Mouse (Mus musculus) intestine, postnatal 0 days (tissue): ENCODE data around the gene Phf12. TPM values are rescaled to one million over a fixed set of nuclear protein-coding genes. Genes with fewer than 3 reads are reported as not detected.

Experiments used
- ATAC-seq: fragments of 200-750 bp; cut with Nextera tagmentation; 2 replicates; pipeline ENCODE4 v1.8.0; 2017; ENCODE audit warnings: mild to moderate bottlenecking, moderate TSS enrichment, moderate library complexity
- H3K27ac ChIP-seq: fragments of 300-500 bp; sonication (generic); 2 replicates; pipeline ENCODE4 v1.5.1; 2014; ENCODE audit warnings: mild to moderate bottlenecking, low read depth, low read length, moderate library complexity
- H3K27me3 ChIP-seq: fragments of 300-500 bp; sonication (generic); replicated peaks from 2 replicates; pipeline ENCODE4 v1.6.1; 2014; ENCODE audit warnings: low read length, mixed read lengths; ENCODE audit not compliant: control insufficient read depth, insufficient read depth
- H3K36me3 ChIP-seq: fragments of 300-500 bp; sonication (generic); 2 replicates; pipeline ENCODE4 v1.6.1; 2014; ENCODE audit warnings: mild to moderate bottlenecking, moderate library complexity; ENCODE audit not compliant: control insufficient read depth, insufficient read depth
- H3K4me1 ChIP-seq: fragments of 300-500 bp; sonication (generic); replicated peaks from 2 replicates; pipeline ENCODE4 v1.6.1; 2014; ENCODE audit warnings: antibody characterized with exemption, low read length, mixed read lengths; ENCODE audit not compliant: control insufficient read depth, insufficient read depth
- H3K4me2 ChIP-seq: fragments of 300-500 bp; sonication (generic); replicated peaks from 2 replicates; pipeline ENCODE4 v1.6.1; 2014; ENCODE audit warnings: low read depth, mild to moderate bottlenecking, moderate library complexity
- H3K4me3 ChIP-seq: fragments of 300-500 bp; sonication (generic); 2 replicates; pipeline ENCODE4 v1.5.1; 2014; ENCODE audit warnings: low read depth, low read length
- H3K9ac ChIP-seq: fragments of 300-500 bp; sonication (generic); 2 replicates; pipeline ENCODE4 v1.6.1; 2014; ENCODE audit warnings: mild to moderate bottlenecking, low read depth, low read length
- H3K9me3 ChIP-seq: fragments of 300-500 bp; sonication (generic); 2 replicates; pipeline ENCODE4 v1.6.1; 2016; ENCODE audit warnings: mixed run types; ENCODE audit not compliant: control insufficient read depth
- CTCF ChIP-seq: sonication (generic); IDR thresholded peaks from 2 replicates; pipeline ENCODE4 v1.5.1; 2016; ENCODE audit warnings: low read depth, mild to moderate bottlenecking, control low read depth, antibody characterized with exemption, moderate library complexity
- WGBS: fragments of 180-500 bp; shearing (Covaris S2); extraction: QIAGEN DNeasy Blood & Tissue Kit; methylation state at CpG from one replicate; pipeline ENCODE4 v1.1.7; 2014; 5-methylcytosine and 5-hydroxymethylcytosine counted together
- polyA plus RNA-seq: library from polyadenylated mRNA; unstranded; fragments of >200 nt; fragmentation: Nextera tagmentation; extraction: Ambion mirVana; gene quantifications from 2 replicates; pipeline ENCODE4 v1.2.1, GENCODE M21; 2015

Phf12 gene
- polyA plus RNA-seq, 1 experiment from 2014 or later: 7.2 TPM

GRCm38 (mm10) chr11:78067566-78067965 lies 85.0 kb downstream of the Phf12 start:
- 0 out of 2 replicates have a peak, but pooled peaks have one; percentile 29 for ATAC-seq
- 57% methylated on average over 5 of the region's 5 CpGs for WGBS
- no peak for TF ChIP-seq CTCF
- H3K9ac ChIP-seq: no peak overlapping the region
- H3K4me3 ChIP-seq: no peak overlapping the region
- H3K27ac ChIP-seq: 0 out of 2 replicates have a peak overlapping the region, but pooled peaks have one; percentile 7
- H3K4me2 ChIP-seq: no peak overlapping the region
- H3K4me1 ChIP-seq: no peaks in the 10 kb centered on the region; the same call in 1 of the 2 replicates
- H3K36me3 ChIP-seq: 0 out of 2 replicates have a peak, but pooled peaks cover 4% of the 10 kb centered on the region
- H3K27me3 ChIP-seq: no peaks in the 10 kb centered on the region
- H3K9me3 ChIP-seq: no peaks in the 10 kb centered on the region

DNA sequence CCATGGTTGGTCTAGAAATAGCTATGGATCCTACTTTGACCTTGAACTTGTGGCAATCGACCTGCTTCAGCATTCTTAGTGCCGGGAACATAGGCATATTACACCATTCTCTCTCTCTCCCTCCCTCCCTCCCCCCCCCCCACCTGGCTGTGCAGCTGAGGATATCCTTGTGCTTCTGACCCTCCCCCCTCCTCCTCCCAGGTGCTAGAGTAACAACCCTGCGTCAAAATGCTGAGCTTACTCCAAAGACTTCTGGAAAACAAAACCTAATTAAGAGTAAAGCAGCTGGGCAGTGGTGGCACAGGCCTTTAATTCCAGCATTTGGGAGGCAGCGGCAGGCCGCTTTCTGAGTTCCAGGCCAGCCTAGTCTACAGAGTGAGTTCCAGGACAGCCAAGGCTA lies 86.6 kb downstream of the Phf12 start:
- WGBS: 78% methylated on average over 5 of the region's 5 CpGs
- no peak overlapping the region for H3K27ac ChIP-seq
- H3K9ac ChIP-seq: no peak overlapping the region
- H3K4me1 ChIP-seq: no peaks in the 10 kb centered on the region; the same call in 1 of the 2 replicates
- TF ChIP-seq CTCF: no peak
- H3K4me3 ChIP-seq: no peak overlapping the region
- ATAC-seq: no peak
- peaks cover 18% of the 10 kb centered on the region for H3K36me3 ChIP-seq
- H3K4me2 ChIP-seq: no peak overlapping the region
- H3K9me3 ChIP-seq: no peaks in the 10 kb centered on the region
- no peaks in the 10 kb centered on the region for H3K27me3 ChIP-seq

DNA sequence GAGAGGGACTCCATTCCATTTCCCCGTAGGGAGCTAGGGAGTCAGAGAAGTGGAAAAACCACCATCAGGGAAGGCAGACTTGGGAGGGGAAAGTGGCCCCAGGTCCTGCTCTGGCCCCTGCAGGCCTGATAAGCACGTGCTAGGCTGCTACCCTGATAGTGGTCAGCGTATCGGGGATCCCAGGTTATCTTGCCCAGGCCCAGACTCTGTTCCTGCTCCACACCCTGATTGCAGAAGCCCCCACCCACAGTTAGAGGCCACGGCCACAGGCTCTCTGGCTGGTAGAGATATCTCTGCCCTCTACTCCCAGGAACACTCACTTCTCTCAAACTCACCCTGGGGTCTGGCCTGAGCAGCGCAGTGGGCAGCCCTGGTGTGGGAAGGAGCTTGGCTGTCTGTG lies 87.1 kb downstream of the Phf12 start:
- no peak for ATAC-seq
- TF ChIP-seq CTCF: no peak
- no peak overlapping the region for H3K4me2 ChIP-seq
- 62% methylated on average over 6 of the region's 6 CpGs for WGBS
- peaks cover 23% of the 10 kb centered on the region for H3K36me3 ChIP-seq
- H3K27ac ChIP-seq: no peak overlapping the region
- H3K4me3 ChIP-seq: no peak overlapping the region
- H3K9me3 ChIP-seq: no peaks in the 10 kb centered on the region
- H3K27me3 ChIP-seq: no peaks in the 10 kb centered on the region
- H3K4me1 ChIP-seq: no peaks in the 10 kb centered on the region; the same call in 1 of the 2 replicates
- no peak overlapping the region for H3K9ac ChIP-seq

DNA sequence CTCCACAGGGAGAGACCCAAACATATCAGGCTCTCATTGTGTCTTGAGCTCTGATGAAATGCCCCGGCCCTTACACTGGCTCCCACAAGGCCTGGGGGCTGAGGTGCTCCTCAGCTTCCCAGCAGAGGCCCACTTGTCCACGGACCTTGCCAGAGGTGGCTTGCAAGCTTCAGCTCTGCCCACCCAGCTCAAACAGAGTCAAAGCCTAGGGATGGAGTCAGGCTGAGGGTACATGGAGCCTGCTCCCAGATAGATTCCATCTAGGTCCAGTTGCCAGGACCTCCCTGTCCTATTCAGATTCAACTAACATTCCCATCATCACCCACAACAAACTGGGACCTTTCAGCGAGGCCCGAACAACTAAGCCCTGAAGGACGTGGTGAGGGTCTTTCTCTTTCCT lies 89.4 kb downstream of the Phf12 start:
- Histone ChIP-seq H3K4me2 (no peak overlapping the region), H3K9me3 (no peaks in the 10 kb centered on the region), H3K9ac (no peak overlapping the region), H3K4me1 (no peaks in the 10 kb centered on the region; the same call in 1 of the 2 replicates), H3K4me3 (no peak overlapping the region), H3K27me3 (no peaks in the 10 kb centered on the region), H3K36me3 (peaks cover 39% of the 10 kb centered on the region), H3K27ac (no peak overlapping the region)
- TF ChIP-seq CTCF: no peak
- 87% methylated on average over 5 of the region's 5 CpGs for WGBS
- no peak for ATAC-seq

GRCm38 (mm10) chr11:78072425-78073130 lies 90.0 kb downstream of the Phf12 start:
- H3K27me3 ChIP-seq: no peaks in the 10 kb centered on the region
- no peaks in the 10 kb centered on the region; the same call in 1 of the 2 replicates for H3K4me1 ChIP-seq
- WGBS: 27% methylated on average over 6 of the region's 6 CpGs
- ATAC-seq: no peak
- no peak overlapping the region for H3K4me2 ChIP-seq
- H3K27ac ChIP-seq: no peak overlapping the region
- no peaks in the 10 kb centered on the region for H3K9me3 ChIP-seq
- peaks cover 41% of the 10 kb centered on the region for H3K36me3 ChIP-seq
- TF ChIP-seq CTCF: no peak
- no peak overlapping the region for H3K4me3 ChIP-seq
- H3K9ac ChIP-seq: no peak overlapping the region

- no peak overlapping the region for H3K27ac ChIP-seq
- 97% methylated on average over 9 of the region's 9 CpGs for WGBS
- H3K9ac ChIP-seq: no peak overlapping the region
- no peak for ATAC-seq
- H3K36me3 ChIP-seq: peaks cover 41% of the 10 kb centered on the region
- H3K4me1 ChIP-seq: no peaks in the 10 kb centered on the region
- TF ChIP-seq CTCF: no peak
- no peak overlapping the region for H3K4me3 ChIP-seq
- H3K27me3 ChIP-seq: no peaks in the 10 kb centered on the region
- no peaks in the 10 kb centered on the region for H3K9me3 ChIP-seq
- no peak overlapping the region for H3K4me2 ChIP-seq
Observed at GRCm38 (mm10) chr11:78073577-78074276, 91.2 kb downstream of the Phf12 start.
